16 mouse cellular contexts compared by ENCODE assay signal in genomic region chr13:55047706-55048105, GRCm38 (mm10). TPM values are rescaled to one million over a fixed set of nuclear protein-coding genes. Genes with fewer than 3 reads are reported as not detected.
"Had no signal": no experiment of that assay in that cellular context is flagged by ENCODE, and none has a peak within 500 bp of the region (broad histone marks: within the 10 kb centered on the region; RNA-seq: fewer than 3 reads in every experiment).

No protein-coding gene starts in this region.

- H3K4me3 ChIP-seq: midbrain, embryonic 13.5 days; myocyte; neural tube, embryonic 13.5 days; neural tube, embryonic 15.5 days; stomach, embryonic 15.5 days had no signal

- H3K4me1 ChIP-seq: stomach, embryonic 15.5 days had no signal

- DNase-seq: lung, adult 18-20 months; lung, embryonic 14.5 days; lung, postnatal 10 days; lung, postnatal 4 days; right cerebral cortex, postnatal 14 days; thymus, adult 2 months; thymus, postnatal 25 days had no signal

- H3K9me3 ChIP-seq: midbrain, embryonic 13.5 days; neural tube, embryonic 13.5 days; neural tube, embryonic 15.5 days; stomach, embryonic 15.5 days had no signal

- H3K9ac ChIP-seq: liver, embryonic 14.5 days; lung, embryonic 14.5 days; midbrain, embryonic 13.5 days; neural tube, embryonic 13.5 days; neural tube, embryonic 15.5 days; stomach, embryonic 15.5 days had no signal

- H3K4me2 ChIP-seq: lung, embryonic 14.5 days; midbrain, embryonic 11.5 days; midbrain, embryonic 13.5 days; neural tube, embryonic 13.5 days; neural tube, embryonic 15.5 days; stomach, embryonic 15.5 days had no signal

- H3K27ac ChIP-seq: liver, embryonic 14.5 days; midbrain, embryonic 13.5 days; neural tube, embryonic 13.5 days; neural tube, embryonic 15.5 days; stomach, embryonic 15.5 days; stomach, postnatal 0 days had no signal

- ATAC-seq: midbrain, embryonic 13.5 days; midbrain, embryonic 16.5 days had no signal

- H3K27me3 ChIP-seq: midbrain, embryonic 13.5 days; neural tube, embryonic 13.5 days; neural tube, embryonic 15.5 days; stomach, embryonic 15.5 days had no signal

RNA-seq across cellular contexts. Expression of gene Hk3, which starts 26.5 kb away (rescaled TPM):
- polyA plus RNA-seq: myocyte had no signal
